Mouse (Mus musculus): ENCODE results near the gene Mrps23. TPM values are rescaled to one million over a fixed set of nuclear protein-coding genes. Genes with fewer than 3 reads are reported as not detected.

Mrps23 gene
- polyA plus RNA-seq, 1 experiment from 2014 or later = 44.0 TPM

GRCm38 (mm10) chr11:88235221-88236203 is 31.3 kb downstream of the Mrps23 start:
- Histone ChIP-seq H3K9ac (peak overlapping the region; percentile 17; the same call in 1 of the 2 replicates), H3K36me3 (no peaks in the 10 kb centered on the region), H3K27me3 (0 out of 2 replicates have a peak, but pooled peaks cover 6% of the 10 kb centered on the region), H3K4me2 (peak overlapping the region; percentile 54), H3K4me1 (replicated peaks) (peaks cover 30% of the 10 kb centered on the region), H3K9me3 (replicated peaks) (no peaks in the 10 kb centered on the region), H3K27ac (no peak overlapping the region), H3K4me3 (replicated peaks) (peak overlapping the region; percentile 21; the same call in 1 of the 2 replicates)
- ATAC-seq (ENCODE audit: low read depth) (peak; percentile 38), DNase-seq (peak; percentile 48)
- 25% methylated on average over 23 of the region's 23 CpGs for WGBS (ENCODE audit: insufficient replicate concordance)

- Histone ChIP-seq H3K4me2 (no peak overlapping the region), H3K36me3 (no peaks in the 10 kb centered on the region), H3K4me1 (replicated peaks) (peaks cover 18% of the 10 kb centered on the region), H3K9me3 (replicated peaks) (no peaks in the 10 kb centered on the region), H3K27ac (no peak overlapping the region), H3K9ac (no peak overlapping the region), H3K27me3 (no peaks in the 10 kb centered on the region), H3K4me3 (replicated peaks) (no peak overlapping the region)
- ATAC-seq (ENCODE audit: low read depth) (no peak), DNase-seq (no peak)
- WGBS (ENCODE audit: insufficient replicate concordance) = 88% methylated on average over 10 of the region's 10 CpGs
Measured at GRCm38 (mm10) chr11:88240275-88240674, 36.1 kb downstream of the Mrps23 start.

DNA sequence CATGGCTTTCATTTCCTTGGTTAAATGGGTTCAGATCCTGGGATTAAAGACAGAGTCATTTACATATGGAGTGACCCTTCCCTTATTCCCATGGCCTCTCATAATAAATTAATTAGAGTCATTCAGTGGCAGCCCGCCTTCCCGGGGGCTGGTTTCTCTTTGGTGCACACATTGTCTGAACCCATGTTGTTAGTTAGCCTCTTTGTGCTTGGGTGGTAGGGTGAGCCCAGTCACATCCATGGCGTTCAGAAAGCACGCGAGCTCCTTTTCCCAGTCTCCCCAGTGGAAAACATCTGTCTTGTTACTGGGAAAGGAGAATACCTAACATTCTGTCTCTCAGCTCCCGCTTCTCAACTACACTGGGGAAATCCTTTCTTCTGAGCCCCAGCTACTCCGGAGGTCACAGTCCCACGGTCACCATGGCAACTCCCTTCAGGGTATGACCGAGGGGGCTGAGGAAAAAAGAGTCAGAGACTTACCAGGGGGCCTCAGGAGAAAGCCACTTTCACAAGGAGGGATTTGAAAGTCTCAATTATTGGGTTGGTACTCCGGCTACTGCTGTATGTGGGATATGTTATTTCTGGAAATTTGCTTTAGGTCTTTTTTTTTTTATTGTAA is 36.7 kb downstream of the Mrps23 start:
- H3K9me3 ChIP-seq (replicated peaks) = no peaks in the 10 kb centered on the region
- H3K9ac ChIP-seq = no peak overlapping the region
- no peak for DNase-seq
- H3K36me3 ChIP-seq = no peaks in the 10 kb centered on the region
- H3K4me3 ChIP-seq (replicated peaks) = no peak overlapping the region
- peaks cover 13% of the 10 kb centered on the region for H3K4me1 ChIP-seq (replicated peaks)
- no peaks in the 10 kb centered on the region for H3K27me3 ChIP-seq
- ATAC-seq (ENCODE audit: low read depth) = no peak
- H3K27ac ChIP-seq = no peak overlapping the region
- 44% methylated on average over 10 of the region's 10 CpGs for WGBS (ENCODE audit: insufficient replicate concordance)
- no peak overlapping the region for H3K4me2 ChIP-seq

DNA sequence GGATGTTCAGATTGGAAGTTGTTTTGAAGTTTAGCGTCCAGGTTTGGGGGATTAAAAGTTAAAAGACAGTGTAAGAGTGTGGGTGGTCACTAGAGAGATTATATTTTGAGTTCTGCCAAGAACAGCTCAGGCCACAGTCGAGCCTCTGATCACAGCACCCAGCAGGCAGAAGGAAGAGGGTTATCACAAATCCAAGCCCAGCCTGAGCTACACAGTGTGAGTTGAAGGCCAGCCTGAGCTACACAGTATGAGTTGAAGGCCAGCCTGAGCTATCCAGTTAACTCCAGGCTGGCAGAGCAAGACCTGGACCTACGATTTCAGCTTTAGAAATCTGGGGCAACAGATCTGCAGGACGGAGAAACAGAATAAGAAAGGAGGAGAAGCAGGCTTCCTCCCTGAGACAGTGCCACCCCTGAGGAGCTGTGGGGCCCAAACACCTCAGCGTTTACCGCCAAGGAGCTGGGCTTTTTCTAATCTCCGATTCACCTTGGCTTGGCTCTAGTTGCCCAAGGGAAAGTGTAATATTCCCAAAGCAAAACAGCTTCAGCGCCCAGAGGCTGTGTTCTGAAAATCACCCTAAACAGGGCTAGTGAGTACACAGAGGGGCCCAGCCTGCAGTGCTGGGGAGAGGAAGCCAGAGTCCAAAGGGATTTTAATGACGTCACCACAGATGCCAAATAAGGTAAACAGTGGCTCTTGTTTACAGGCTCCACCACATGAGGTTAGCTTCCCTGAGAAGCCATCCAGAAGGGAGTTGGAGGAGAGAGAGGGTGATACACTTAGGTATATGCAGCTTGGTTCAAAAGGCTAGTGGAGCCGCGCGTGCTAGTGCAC is 37.5 kb downstream of the Mrps23 start:
- Histone ChIP-seq H3K27ac (peak overlapping the region; percentile 32; the same call in 1 of the 2 replicates), H3K9me3 (replicated peaks) (no peaks in the 10 kb centered on the region), H3K4me3 (replicated peaks) (no peak overlapping the region), H3K4me1 (replicated peaks) (peaks cover 12% of the 10 kb centered on the region; the same call in 1 of the 2 replicates), H3K36me3 (no peaks in the 10 kb centered on the region), H3K27me3 (no peaks in the 10 kb centered on the region), H3K9ac (no peak overlapping the region), H3K4me2 (no peak overlapping the region)
- DNase-seq (no peak), ATAC-seq (ENCODE audit: low read depth) (peak; percentile 65)
- 53% methylated on average over 12 of the region's 12 CpGs for WGBS (ENCODE audit: insufficient replicate concordance)

GRCm38 (mm10) chr11:88245581-88246170 is 41.5 kb downstream of the Mrps23 start:
- Histone ChIP-seq H3K9me3 (replicated peaks) (no peaks in the 10 kb centered on the region), H3K4me2 (no peak overlapping the region), H3K4me3 (replicated peaks) (no peak overlapping the region), H3K9ac (no peak overlapping the region), H3K27me3 (no peaks in the 10 kb centered on the region; the same call in 1 of the 2 replicates), H3K27ac (no peak overlapping the region), H3K4me1 (replicated peaks) (peaks cover 12% of the 10 kb centered on the region; the same call in 1 of the 2 replicates), H3K36me3 (no peaks in the 10 kb centered on the region)
- ATAC-seq (ENCODE audit: low read depth) (no peak), DNase-seq (no peak)
- WGBS (ENCODE audit: insufficient replicate concordance) = 71% methylated on average over 14 of the region's 14 CpGs

DNA sequence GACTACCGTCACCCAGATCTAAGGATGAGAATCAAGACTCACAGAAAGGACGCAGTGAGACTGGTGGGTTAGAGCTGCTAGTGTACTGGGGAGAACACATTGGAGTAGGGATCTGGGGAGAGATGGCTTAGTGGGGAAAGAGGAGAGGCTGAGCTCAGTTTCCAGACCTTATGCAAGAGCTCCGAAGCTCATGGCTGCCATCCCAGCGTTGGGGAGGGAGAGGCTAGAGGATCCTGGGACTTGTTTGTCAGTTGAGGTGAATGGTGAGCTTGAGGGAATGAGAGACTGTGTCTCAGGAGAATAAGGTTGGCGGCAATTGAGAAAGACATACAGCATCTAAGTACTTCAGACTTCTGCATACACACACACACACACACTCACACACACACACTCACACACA is 44.4 kb downstream of the Mrps23 start:
- ATAC-seq (ENCODE audit: low read depth) (no peak), DNase-seq (no peak)
- no peak overlapping the region for H3K4me2 ChIP-seq
- H3K36me3 ChIP-seq = no peaks in the 10 kb centered on the region
- H3K9ac ChIP-seq = no peak overlapping the region
- H3K27ac ChIP-seq = no peak overlapping the region
- peaks cover 11% of the 10 kb centered on the region; the same call in 1 of the 2 replicates for H3K4me1 ChIP-seq (replicated peaks)
- H3K27me3 ChIP-seq = peaks cover 7% of the 10 kb centered on the region; the same call in 1 of the 2 replicates
- H3K4me3 ChIP-seq (replicated peaks) = no peak overlapping the region
- 56% methylated on average over 5 of the region's 5 CpGs for whole genome bisulfite sequencing (ENCODE audit: insufficient replicate concordance)
- H3K9me3 ChIP-seq (replicated peaks) = no peaks in the 10 kb centered on the region

DNA sequence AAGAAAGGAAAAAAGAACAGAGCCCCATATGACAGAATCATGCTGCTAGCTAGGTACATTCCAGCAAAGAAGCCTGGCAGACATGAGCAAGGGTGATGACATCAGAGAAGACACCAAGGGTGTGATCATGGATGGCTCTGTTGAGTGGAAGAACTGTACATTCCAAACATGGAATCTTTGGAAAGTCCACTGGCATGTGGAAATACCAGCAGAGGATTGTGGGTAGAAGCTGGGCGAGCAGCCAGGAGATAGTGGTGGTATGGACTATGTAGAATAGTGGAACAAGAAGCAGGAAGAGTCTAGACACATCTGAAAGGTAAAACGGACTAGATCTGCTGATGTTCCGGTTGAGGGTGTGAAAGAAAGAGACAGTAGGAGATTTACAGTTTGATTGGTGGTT is 46.4 kb downstream of the Mrps23 start:
- Histone ChIP-seq H3K27ac (no peak overlapping the region), H3K4me3 (replicated peaks) (no peak overlapping the region), H3K9ac (no peak overlapping the region), H3K36me3 (no peaks in the 10 kb centered on the region), H3K4me2 (no peak overlapping the region), H3K4me1 (replicated peaks) (0 out of 2 replicates have a peak, but pooled peaks cover 8% of the 10 kb centered on the region), H3K27me3 (peaks cover 16% of the 10 kb centered on the region), H3K9me3 (replicated peaks) (no peaks in the 10 kb centered on the region)
- DNase-seq = no peak
- no peak for ATAC-seq (ENCODE audit: low read depth)
- WGBS (ENCODE audit: insufficient replicate concordance) = 57% methylated on average over 3 of the region's 3 CpGs

DNA sequence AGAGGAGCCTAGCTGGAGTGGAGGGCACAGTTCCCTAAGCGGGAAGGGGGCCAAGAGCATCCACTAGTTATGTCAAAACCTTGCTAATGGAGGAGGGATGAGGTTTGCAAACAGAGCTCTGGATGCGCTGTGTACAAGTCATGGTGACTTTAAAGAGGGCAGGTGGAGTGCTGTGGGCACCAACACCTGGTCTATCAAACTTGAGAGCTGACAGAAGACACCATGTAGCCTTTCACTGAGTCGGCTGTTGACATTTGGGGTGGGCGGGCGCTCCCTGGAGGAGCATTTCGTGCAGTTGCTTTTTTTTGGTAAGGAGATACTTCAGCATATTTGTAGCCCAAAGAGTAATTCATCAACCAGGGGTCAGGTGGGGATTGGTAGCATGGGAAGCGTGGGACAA is 47.1 kb downstream of the Mrps23 start:
- Histone ChIP-seq H3K27ac (no peak overlapping the region), H3K4me2 (no peak overlapping the region), H3K4me3 (replicated peaks) (no peak overlapping the region), H3K9ac (no peak overlapping the region), H3K36me3 (no peaks in the 10 kb centered on the region), H3K27me3 (peaks cover 22% of the 10 kb centered on the region), H3K9me3 (replicated peaks) (no peaks in the 10 kb centered on the region), H3K4me1 (replicated peaks) (0 out of 2 replicates have a peak, but pooled peaks cover 8% of the 10 kb centered on the region)
- DNase-seq (no peak), ATAC-seq (ENCODE audit: low read depth) (no peak)
- WGBS (ENCODE audit: insufficient replicate concordance) = 62% methylated on average over 7 of the region's 7 CpGs

DNA sequence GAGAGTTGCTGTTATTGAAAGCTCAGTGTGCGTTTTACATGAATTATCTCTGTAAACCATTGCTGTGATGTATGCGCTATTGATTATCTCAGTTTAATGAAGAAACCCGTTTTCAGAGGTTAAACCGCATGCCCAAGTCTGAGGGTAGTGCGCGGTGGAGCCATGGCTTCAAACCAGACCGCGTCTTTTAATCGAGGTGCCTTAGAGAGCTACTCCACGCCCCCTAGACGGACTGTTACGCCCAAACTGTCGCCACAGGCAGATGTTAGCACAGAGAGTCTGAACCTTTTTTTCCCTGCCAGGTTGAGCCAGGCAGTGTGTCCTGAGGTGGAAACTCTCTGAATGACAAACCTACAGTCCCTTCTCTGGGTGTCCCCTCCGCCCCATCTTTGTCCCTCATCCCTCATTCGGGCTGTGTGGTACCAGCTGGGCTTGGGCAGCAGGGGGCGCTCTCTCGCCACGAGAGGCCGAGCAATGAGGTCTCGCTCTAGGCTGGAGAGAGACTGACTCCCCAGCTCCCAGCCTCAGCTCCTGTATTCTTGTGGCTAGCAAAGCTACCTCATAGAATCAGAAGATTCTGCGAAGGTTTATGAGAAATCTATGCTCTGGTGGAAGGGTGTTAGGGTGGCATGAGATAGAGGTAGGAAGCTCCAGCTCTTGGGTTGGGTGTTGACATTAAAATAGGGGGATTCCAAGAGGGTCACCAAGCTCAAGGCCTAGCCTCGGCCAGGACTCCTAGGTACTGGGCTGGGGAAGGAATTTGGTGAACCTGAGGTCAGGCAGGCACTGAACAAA is 48.0 kb downstream of the Mrps23 start:
- DNase-seq = peak; percentile 53
- Histone ChIP-seq H3K9ac (no peak overlapping the region), H3K9me3 (replicated peaks) (no peaks in the 10 kb centered on the region), H3K27ac (no peak overlapping the region), H3K4me2 (no peak overlapping the region; the same call in 1 of the 2 replicates), H3K36me3 (no peaks in the 10 kb centered on the region), H3K27me3 (peaks cover 22% of the 10 kb centered on the region), H3K4me3 (replicated peaks) (no peak overlapping the region), H3K4me1 (replicated peaks) (0 out of 2 replicates have a peak, but pooled peaks cover 8% of the 10 kb centered on the region)
- no peak for ATAC-seq (ENCODE audit: low read depth)
- 14% methylated on average over 22 of the region's 22 CpGs for WGBS (ENCODE audit: insufficient replicate concordance)
